In genomic region chr13:49677793-49678192, GRCm38 (mm10) we compare ENCODE assay signal across 17 mouse cellular contexts.
"Had no signal": no experiment of that assay in that cellular context is flagged by ENCODE, and none has a peak within 500 bp of the region (broad histone marks: within the 10 kb centered on the region; RNA-seq: fewer than 3 reads in every experiment).

No protein-coding gene starts in this region.

- H3K4me2 ChIP-seq: neural tube, embryonic 12.5 days; neural tube, embryonic 13.5 days; neural tube, embryonic 15.5 days; stomach, embryonic 15.5 days had no signal

- H3K4me3 ChIP-seq: neural tube, embryonic 12.5 days; neural tube, embryonic 13.5 days; neural tube, embryonic 15.5 days; stomach, embryonic 15.5 days had no signal

- DNase-seq: retina, postnatal 1 day; right cerebral cortex, adult 18-20 months; right cerebral cortex, postnatal 14 days; right cerebral cortex, postnatal 25 days; right cerebral cortex, postnatal 4 days; spleen, adult 18-20 months; thymus, adult 18-20 months; thymus, adult 2 months; thymus, postnatal 14 days; thymus, postnatal 25 days; thymus, postnatal 36 days; thymus, postnatal 4 days had no signal

- H3K9ac ChIP-seq: neural tube, embryonic 12.5 days; neural tube, embryonic 13.5 days; neural tube, embryonic 15.5 days; stomach, embryonic 15.5 days had no signal

- H3K27me3 ChIP-seq: neural tube, embryonic 12.5 days; neural tube, embryonic 13.5 days; neural tube, embryonic 15.5 days; stomach, embryonic 15.5 days had no signal

- H3K27ac ChIP-seq: neural tube, embryonic 12.5 days; neural tube, embryonic 13.5 days; neural tube, embryonic 15.5 days; stomach, embryonic 15.5 days; stomach, postnatal 0 days had no signal

- H3K9me3 ChIP-seq: neural tube, embryonic 12.5 days; neural tube, embryonic 13.5 days; neural tube, embryonic 15.5 days; stomach, embryonic 15.5 days had no signal
